Mouse (Mus musculus): ENCODE results near the gene Foxc2. TPM values are rescaled to one million over a fixed set of nuclear protein-coding genes. Genes with fewer than 3 reads are reported as not detected.

Gene Foxc2
- 1 to 10 TPM in 1 of 2 experiments, under 1 TPM in 1; 0.78 to 1.1 TPM for total RNA-seq (2021)
- long read RNA-seq, experiment 1, partial matches to known transcripts = 0 of 2 reads
- long read RNA-seq, experiment 1, other reads (novel, unspliced or antisense) = 0 of 2 reads
- long read RNA-seq, experiment 2 = 0 reads

DNA sequence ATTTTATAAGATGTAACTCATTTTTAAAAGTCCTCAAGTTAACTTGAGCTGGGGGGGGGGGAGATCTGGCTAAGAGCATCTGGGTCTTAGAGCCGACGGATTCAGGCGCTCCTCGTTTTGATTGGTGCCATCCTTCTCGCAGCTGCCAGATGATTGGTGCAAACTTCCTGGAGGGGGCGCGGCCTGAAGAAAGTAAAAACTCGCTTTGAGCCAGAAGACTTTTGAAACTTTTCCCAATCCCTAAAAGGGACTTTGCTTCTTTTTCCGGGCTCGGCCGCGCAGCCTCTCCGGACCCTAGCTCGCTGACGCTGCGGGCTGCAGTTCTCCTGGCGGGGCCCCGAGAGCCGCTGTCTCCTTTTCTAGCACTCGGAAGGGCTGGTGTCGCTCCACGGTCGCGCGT, at the start of gene Foxc2:
TSS of gene Foxc2 (plus strand) at position 224 of the 400 bp plus-strand sequence.
- peak; percentile 75 for DNase-seq

DNA sequence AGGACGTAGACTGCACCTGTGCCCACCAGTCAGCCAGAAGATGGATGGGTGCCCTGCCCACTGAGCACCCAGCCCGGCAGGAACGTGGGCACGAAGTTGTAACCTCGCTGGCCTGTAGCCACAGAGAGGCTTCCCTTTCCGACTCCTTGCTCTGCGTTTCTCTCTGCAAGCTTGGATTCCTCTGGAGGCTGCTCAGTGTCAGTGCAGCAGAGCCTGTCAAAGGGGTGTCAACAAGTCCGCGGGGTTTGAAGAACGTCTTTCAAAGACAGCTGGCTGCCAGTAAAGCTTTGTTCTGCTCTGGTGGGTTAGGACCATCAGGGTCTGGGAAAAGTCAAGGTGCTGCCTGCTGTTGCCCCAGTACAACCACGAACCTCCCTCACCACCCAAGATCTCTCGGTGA, 44.5 kb upstream of the Foxc2 start:
- no peak for DNase-seq

DNA sequence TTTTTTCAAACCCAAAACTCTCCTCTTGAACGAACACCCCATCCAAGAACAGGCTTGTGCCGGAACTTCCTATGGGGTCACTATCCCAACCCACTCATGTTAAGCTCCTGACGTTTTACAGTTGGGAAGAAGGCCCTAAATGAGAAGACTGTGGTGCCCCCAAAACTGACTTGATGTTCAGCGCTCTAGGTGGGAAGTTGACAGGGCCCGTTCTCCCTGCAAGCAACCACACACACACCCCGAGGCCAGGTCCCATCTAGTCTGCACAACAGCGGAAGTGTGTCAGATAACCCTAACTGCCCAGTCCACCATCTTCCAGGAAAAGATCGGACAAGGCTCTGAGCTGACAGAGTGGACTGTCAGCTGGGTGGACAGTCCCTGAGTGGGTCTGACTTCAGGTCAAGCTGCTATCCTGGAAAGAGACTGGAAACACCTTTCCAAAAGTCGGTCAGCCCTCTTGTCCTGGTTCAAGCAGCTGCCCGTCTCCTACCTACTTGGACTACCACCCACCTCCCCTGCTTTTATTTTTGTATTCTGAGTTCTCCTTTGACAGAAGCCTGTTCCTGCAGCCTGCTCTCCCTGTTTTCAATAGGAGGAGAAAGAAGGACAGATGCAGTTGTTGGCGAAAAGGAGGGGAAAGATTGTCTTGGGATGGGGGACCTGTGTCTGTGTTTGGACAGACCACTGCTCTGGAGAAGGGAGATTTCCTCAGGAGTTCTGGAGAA, 43.4 kb upstream of the Foxc2 start:
- DNase-seq = no peak

DNA sequence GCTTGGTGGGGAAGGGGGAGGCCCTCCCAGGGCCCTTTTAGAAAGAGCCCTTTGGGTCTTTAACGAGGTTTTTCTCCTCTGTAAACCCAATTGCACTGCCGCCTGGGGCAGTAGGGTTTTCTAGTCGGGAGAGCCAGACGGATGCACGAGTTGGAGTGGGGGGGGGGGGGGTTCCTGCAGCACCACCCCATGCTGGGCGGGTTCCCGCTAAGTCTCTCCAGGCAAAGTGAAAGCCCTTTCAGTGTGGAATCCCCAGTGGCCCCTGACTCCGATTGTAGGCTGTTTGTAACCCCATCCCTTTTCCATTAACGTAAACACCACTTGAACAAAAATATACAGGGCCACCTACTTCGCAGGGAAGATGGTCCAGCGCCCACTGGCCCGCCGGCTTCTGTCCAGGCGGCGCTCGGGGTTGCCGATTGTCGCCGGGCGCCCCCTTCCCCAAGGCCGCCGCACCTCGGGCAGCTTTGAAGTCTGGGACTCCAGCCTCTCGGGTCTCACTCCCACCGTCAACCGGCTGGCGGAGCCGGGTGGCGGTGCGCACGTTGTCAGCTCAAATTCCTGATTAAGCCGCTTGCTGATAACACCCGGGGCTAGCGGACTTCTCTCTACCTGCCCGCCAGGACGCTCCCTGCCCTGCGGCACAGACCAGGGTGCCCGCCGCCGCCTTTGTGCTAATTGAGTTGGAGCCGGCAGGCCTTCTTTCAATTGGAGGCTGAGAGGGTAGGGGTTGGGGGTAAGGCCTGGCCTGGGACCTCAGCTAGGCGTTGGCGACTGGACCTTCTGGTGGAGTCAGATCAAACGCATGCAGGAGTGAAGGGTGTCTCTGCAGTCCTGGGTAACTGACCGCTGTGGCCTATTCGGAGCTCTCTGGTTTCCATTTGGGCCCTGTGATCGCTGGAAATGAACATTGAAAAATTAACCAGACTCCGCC, 42.5 kb upstream of the Foxc2 start:
- DNase-seq = no peak

DNA sequence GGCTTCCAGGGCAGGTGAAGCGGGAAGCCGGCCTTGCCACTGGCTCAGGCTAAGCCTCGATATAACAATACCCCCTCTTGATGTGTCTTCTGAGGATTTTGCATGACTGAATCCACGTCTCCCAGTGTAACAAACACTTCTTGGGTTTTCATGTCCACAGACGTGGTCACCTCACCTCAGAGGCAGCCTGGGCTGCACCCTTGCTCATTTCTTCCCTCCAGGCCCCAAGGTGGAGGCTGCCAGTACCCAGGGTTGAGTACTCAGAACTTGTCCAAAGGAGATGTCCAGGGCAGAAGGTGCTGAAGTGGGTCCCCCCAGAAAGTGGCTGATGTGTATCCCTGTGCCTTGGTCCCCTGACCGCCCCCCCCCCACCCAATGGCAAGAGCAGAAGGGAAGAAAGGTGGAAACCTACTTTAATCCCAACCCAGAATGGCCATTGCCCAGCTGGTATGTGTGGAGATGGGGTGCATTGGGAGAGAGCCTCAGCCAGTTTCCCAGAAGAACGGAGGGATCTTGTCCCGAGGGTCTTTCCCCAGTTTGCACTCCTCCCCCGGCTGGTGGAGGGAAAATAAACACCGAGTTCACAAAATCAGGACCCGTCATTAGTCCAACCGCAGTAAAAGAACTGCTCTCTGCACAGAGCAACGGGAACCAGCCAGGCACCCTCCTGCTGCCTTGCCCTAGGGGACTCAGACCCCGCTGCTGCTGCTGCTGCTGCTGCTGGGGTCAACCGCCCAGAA, 41.7 kb upstream of the Foxc2 start:
- DNase-seq = no peak

DNA sequence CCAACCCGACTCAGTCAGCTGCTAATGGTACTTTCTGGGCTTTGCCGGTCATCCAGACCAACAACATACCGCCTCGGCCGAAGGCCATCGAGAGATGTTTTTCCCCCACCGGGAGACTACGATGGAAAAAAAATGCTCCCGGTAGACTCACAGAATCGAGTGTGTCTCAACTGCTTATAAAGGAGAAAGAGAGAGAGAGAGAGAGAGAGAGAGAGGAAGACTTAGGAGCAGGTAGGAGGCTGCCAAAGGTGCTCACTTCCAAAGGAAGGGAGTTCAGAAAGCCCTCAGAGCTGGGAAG, 41.2 kb upstream of the Foxc2 start:
- no peak for DNase-seq

DNA sequence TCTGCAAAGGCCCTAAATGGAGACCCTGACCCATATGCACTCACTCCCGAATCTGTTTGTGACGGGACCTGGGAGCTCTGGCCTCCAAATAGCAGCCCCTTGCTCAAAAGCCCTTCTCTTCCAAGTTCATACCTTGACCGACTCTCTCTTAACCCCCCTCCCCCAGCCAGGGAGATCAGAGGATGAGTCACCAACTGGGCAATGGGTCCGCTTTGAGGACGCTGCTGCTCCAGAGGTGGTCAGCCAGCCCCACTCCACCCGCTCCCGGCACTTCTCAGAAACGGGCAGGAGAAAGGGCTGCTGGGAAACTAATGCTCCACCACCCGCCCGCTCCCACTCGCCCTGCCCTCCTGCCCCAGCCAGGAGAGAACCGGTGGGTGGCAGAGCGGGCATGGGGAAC, 40.0 kb upstream of the Foxc2 start:
- no peak for DNase-seq

DNA sequence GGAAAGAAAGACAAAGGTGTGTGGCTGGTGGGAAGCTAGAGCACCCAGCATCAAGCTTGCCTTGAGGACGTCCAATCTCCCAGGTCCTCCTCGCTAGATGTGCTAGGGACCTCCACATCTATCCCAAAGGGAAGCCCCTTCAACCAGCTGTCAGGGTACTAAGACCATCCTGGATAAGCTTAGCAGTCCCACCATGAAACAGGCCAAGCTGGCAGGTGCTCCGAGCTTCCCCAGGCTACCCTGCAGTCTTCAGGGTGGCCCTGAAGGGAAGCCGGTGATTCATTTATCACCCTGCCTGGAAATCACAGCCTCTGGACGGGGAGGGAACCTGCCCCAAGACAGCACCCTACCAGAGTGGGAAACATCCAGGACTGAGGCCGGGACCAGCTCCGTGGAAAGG, 39.4 kb upstream of the Foxc2 start:
- no peak for DNase-seq

DNA sequence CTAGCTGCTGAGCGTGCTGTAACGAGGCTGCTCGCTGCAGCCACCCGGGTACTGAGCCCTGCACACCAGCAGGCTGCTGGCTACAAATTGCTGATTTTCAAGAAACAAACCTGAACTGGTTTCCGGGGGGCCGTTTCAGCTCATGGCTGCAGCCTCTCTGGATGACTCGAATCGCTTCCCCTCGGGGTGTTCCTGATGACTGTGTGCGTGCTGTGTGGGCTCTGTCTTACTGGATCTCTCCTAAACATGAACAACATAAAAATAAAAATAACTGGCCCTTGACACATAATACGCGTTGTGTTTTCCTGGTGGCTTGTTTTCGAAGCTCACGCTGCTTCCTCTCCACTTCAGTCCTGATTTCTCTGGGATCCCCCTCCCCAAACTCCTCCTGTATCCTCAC, 37.2 kb upstream of the Foxc2 start:
- DNase-seq = no peak

DNA sequence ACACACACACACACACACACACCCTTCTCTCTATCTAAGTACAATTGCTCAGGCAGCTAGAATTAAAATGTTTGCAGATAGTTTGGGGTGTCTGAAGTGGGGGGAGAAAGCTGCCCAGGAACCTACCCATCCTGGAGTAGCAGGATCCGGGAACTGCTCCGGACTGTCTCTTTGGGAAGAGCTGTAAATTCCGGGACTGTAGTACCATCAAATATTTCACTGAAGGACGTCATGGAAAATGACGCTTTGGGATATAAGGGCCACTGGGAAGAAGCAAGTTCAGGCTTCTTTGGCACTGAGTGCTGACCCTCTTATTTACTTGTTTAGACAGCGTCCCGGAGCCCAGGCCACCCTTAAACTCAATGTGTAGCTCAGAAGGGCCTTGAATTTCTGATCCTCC, 36.8 kb upstream of the Foxc2 start:
- no peak for DNase-seq

DNA sequence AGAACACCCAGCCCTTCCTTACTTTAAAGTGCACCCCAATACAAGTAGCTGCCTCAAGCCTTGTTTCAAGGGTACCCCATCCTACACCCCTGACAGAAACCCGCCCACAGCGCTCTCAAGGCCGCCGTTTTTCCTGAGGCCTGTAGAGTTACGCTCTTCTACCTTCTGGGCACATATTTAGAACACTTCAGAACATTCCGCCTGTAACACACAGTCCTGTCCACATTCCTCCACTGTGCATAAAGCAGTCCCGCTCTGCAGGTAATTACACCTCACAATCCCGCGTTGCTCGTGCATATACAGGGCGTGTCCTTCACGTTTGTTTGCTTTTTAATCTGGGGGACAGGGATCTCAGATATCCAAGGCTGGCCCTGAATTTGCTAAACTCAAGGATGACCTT, 36.0 kb upstream of the Foxc2 start:
- no peak for DNase-seq

DNA sequence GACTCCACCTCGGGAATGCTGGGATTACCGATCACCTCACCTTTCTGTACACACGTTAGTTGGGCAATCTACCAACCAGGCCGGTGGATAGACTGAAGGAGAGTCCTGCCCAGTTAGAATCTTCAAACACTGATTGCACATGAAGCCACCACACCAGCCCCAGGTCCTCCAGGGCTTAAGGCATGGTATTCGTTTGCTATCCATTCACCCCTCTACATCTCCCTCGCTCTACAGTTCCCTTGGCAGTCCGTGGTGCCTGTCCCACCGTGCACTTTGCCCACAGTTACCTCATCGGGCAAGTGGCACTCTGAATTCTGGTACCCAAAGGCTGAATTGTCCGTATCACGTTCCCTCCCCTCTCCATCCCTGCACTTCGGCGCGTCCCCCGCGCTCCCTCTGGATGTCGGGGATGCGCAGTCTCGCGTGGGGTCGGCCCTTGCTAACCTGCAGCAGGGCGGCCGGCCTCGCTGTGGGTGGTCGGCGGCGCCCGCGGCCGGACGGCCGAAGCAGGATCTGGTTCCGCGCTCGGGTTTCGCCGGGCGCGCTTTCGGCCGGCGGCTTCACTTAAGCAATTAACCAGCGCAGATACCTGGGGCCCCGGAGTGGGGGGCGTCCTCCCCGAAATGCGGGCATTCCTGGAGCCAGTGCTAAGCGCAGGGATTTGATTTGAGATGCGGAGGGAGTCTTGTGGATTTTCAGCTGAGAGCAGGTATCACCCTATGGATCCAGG, 35.4 kb upstream of the Foxc2 start:
- no peak for DNase-seq

DNA sequence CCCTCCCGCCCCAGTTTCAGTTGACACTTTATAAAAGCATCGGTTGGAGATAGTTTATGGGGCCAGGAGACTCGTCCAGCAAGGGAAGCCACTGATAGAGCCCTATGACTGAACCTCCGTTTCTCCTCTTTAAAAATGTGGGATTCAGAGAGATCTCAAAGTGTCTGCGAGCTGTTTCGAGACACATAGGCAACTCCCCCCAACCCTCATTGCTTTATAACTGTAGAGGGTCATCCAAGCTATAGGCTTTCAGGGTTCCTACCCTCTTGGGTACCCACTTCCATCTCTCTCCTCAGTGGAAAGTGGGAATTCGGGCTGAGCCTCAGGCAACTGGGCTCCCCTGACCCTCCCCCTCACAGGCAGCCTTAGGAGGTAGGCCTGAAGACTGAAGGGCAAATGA, 34.6 kb upstream of the Foxc2 start:
- DNase-seq = no peak

DNA sequence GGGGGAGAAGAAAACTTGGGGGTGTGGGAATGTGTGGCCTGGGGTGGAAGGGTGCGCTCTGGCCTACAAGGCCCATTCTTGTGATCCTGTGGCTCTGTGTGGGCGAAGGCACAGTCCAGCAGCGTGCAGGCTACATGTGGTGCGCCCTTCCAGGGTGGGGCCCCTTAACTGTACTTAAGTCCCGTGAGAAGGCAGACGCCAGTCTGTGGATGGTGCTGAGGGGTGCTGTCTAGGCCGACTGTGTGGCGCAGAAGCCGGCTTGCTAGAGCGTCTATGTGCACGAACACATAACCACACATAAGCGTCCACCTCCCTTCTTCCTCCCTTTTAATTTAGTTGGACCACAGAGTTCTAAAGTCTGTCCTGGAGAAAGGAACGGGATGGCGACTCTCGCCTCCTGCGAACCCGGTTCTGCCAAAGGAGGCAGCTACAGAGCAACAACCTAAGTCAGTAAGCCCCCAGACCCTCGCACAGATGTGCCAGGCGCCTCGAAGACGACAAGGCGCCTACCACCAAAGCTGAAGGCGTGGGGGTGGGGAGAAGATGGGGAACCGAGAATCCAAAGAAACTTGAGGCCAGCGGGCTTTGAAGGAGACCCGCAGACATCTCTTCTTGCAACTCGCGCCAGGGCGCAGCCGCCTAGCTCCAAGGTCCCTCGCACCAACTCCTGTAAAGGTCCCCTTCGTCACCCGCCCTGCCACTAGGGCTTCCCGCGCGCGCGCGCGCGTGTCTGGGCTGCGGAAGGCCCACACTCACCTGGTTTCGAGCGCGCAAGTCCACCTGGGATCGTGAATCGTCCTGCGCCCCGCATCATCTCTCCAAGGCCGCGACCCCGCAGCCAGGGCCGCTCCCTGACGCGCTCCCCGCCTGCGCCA, 33.5 kb upstream of the Foxc2 start:
- DNase-seq = no peak

DNA sequence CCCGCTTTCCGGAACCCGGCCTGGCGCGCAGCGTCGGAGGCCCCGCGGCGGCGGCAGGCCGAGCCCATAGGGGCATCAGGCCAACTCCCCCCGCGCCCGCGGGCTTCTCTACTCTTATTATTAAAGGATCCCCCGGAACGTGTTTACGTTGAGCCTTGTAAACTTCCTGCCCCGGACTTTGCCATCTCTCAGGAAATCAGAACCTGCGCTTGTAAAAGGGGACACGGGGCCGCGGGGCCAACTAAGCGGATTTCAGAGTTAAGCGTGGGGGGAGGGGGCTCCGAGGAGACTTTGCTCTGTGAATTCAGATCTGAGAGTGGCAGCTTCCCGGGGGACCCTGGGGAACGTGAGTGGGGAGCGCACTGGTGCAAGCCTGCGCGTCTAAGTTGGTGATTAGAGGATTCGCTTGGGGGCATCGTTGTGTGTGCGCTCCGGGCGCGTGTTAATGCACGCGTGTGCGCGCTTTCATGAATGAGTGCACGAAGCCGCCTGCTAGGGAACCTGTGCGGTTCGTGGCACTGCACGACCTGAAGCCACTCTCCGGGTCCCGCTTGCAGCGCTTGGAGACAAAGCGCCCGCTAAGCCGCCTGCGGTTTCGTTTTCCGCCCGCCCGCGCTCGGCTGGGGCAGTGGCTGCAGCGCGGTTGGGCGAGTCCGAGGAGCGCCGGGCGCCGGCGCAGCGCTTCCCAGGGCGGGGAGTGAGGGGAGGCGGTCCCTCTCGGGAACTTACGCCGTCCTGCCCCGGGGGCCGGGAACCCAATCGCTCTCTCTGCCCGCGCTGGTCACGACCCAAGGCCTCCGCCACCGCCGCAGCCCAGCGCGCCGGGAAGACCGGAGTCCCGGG, 32.7 kb upstream of the Foxc2 start:
- peak; percentile 75 for DNase-seq

DNA sequence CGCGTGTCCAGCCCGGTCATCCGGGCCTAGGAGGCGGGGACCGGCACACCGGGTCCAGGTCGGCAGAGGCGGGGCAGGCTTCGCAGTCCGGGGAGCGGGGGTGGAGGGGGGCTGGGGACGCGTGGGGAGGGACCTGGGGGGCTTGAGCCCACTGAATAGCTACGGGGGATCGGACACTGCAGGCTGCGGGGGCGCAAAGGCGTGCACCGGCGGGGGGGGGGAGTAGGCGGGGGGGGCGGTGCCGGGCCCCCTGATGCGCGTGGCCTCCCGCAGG, 32.1 kb upstream of the Foxc2 start:
- DNase-seq = no peak

DNA sequence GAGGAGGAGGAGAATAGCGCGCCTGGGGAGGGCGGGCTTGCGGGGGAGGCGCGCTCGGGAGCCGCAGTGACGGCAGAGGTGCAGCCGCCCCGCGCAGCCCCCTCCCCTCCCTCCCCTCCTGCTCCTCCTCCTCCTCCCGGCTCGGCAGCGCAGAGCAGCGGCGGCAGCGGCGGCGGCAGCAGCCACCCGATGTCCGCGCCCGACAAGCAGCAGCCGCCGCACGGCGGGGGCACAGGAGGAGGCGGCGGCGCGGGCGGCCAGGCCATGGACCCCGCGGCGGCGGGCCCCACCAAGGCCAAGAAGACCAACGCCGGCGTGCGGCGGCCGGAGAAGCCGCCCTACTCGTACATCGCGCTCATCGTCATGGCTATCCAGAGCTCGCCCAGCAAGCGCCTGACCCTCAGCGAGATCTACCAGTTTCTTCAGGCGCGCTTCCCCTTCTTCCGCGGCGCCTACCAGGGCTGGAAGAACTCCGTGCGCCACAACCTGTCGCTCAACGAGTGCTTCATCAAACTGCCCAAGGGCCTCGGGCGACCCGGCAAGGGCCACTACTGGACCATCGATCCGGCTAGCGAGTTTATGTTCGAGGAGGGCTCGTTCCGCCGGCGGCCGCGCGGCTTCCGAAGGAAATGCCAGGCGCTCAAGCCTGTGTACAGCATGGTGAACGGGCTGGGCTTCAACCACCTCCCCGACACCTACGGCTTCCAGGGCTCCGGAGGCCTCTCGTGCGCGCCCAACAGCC, 31.6 kb upstream of the Foxc2 start, which contains the start of gene Foxf1:
TSS of gene Foxf1 (plus strand) at position 177 of the 742 bp plus-strand sequence.
- DNase-seq = peak; percentile 24

DNA sequence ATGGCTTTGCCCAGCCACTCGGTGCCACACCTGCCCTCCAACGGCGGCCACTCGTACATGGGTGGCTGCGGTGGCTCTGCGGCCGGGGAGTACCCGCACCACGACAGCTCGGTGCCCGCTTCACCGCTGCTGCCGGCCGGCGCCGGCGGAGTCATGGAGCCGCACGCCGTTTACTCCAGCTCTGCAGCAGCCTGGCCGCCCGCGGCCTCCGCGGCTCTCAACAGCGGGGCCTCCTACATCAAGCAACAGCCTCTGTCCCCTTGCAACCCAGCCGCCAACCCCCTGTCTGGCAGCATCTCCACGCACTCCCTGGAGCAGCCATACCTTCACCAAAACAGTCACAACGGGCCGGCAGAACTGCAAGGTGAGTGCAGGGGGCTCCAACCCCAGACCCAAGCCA, 31.0 kb upstream of the Foxc2 start:
- no peak for DNase-seq

DNA sequence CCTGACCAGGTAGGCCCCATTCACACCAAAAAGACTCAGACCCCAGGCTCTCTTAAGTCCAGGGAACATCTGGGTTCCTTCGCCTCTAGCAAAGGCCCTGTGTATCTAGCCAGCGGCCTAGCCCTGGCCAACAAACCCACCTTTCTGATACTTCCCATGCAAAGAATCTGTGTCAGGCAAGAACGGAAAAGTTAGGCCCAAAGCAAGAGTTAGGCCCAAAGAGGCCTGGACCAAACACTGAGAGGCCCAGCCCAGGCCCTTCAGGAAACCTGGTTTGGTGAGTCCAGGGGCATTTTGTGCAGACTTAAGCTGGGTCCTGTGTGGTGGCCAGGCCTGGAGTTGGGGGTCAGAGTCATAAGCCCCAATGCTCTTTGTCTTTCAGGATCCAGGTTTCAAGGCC, 30.4 kb upstream of the Foxc2 start:
- no peak for DNase-seq
